Mouse (Mus musculus) ES-Bruce4 (cell line): Measurements from ENCODE around the gene Tnk1. TPM values are rescaled to one million over a fixed set of nuclear protein-coding genes. Genes with fewer than 3 reads are reported as not detected.

Experiments used
- H3K27ac ChIP-seq: 2 replicates; pipeline ENCODE4 v1.5.1; 2012; ENCODE audit warnings: low read length, inconsistent platforms; ENCODE audit not compliant: insufficient read depth
- H3K27me3 ChIP-seq: 2 replicates; pipeline ENCODE4 v1.6.1; 2012; ENCODE audit warnings: mild to moderate bottlenecking, low read length, inconsistent platforms; ENCODE audit not compliant: control insufficient read depth, poor library complexity, insufficient read depth, severe bottlenecking
- H3K36me3 ChIP-seq: 2 replicates; pipeline ENCODE4 v1.6.1; 2012; ENCODE audit warnings: inconsistent platforms, mild to moderate bottlenecking, low read length, moderate library complexity; ENCODE audit not compliant: control insufficient read depth, poor library complexity, insufficient read depth, severe bottlenecking
- H3K4me1 ChIP-seq: one replicate; pipeline ENCODE4 v1.8.1; 2011; ENCODE audit warnings: low read length; ENCODE audit not compliant: control insufficient read depth, insufficient read depth
- H3K4me3 ChIP-seq: 2 replicates; pipeline ENCODE4 v1.5.1; 2011; ENCODE audit warnings: low read depth, mild to moderate bottlenecking, low read length
- H3K9ac ChIP-seq: 2 replicates; pipeline ENCODE4 v1.6.1; 2012; ENCODE audit warnings: low read depth, mild to moderate bottlenecking, inconsistent platforms; ENCODE audit not compliant: poor library complexity, severe bottlenecking
- H3K9me3 ChIP-seq: replicated peaks from 2 replicates; pipeline ENCODE4 v1.6.1; 2012; ENCODE audit warnings: mild to moderate bottlenecking, low read length, inconsistent platforms; ENCODE audit not compliant: control insufficient read depth, poor library complexity, insufficient read depth, severe bottlenecking
- CTCF ChIP-seq: IDR thresholded peaks from one replicate; pipeline ENCODE4 v1.8.1; 2011; ENCODE audit warnings: low read depth, low read length
- EP300 ChIP-seq: IDR thresholded peaks from 2 replicates; pipeline ENCODE4 v1.6.1; 2011; ENCODE audit warnings: low read depth, low read length; ENCODE audit not compliant: insufficient read depth
- POLR2A ChIP-seq: IDR thresholded peaks from one replicate; pipeline ENCODE4 v1.8.1; 2011; ENCODE audit warnings: low read length; ENCODE audit not compliant: insufficient read depth
- polyA plus RNA-seq: library from polyadenylated mRNA; stranded (reverse); fragments of >200 nt; gene quantifications from 2 replicates; pipeline ENCODE4 v1.2.4, GENCODE M21; 2011; ENCODE audit warnings: low read depth; ENCODE audit not compliant: missing spikeins, insufficient read depth, insufficient read length

The Tnk1 gene
- 15.6 and 19.6 TPM in 2 replicates for polyA plus RNA-seq

- TF ChIP-seq EP300 (0 out of 2 replicates have a peak, but pooled peaks have one; percentile 7), POLR2A (peak; percentile 61), CTCF (no peak)
- H3K4me3 ChIP-seq = peak within 1 kb of the TSS; percentile 65
- no peaks in the 10 kb centered on the region for H3K36me3 ChIP-seq
- peak within 1 kb of the TSS; percentile 62 for H3K9ac ChIP-seq
- H3K27ac ChIP-seq = peak within 1 kb of the TSS; percentile 17; the same call in 1 of the 2 replicates
- H3K27me3 ChIP-seq = no peaks in the 10 kb centered on the region
- no peaks in the 10 kb centered on the region for H3K9me3 ChIP-seq
- no peaks in the 10 kb centered on the region for H3K4me1 ChIP-seq
These were observed at the start of gene Tnk1 for GRCm38 (mm10) chr11:69858113-69858998. Gene Tnk1 (minus strand): TSS chr11:69858730.

DNA sequence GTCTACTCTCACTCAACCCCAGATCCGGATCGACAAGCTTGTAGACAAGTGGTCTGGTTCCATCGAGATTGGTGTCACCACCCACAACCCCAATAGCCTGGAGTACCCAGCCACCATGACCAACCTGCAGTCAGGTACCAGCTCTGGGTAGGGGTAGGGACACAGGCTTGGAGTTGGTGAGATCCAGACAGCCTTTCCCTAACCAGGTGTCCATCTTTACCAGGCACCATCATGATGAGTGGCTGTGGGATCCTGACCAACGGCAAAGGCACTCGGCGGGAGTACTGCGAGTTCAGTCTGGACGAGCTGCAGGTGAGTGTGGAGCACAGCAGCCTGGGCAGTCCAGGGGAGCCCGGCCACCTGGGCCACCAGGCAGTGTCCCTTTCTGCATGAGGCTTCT is 45.8 kb upstream of the Tnk1 start:
- no peaks in the 10 kb centered on the region for H3K27me3 ChIP-seq
- H3K4me3 ChIP-seq = no peak overlapping the region
- no peaks in the 10 kb centered on the region for H3K4me1 ChIP-seq
- no peak overlapping the region for H3K27ac ChIP-seq
- no peak overlapping the region for H3K9ac ChIP-seq
- no peak for TF ChIP-seq POLR2A
- no peak for TF ChIP-seq CTCF
- no peak for TF ChIP-seq EP300
- H3K36me3 ChIP-seq = peaks cover 34% of the 10 kb centered on the region
- H3K9me3 ChIP-seq = no peaks in the 10 kb centered on the region

GRCm38 (mm10) chr11:69902972-69903371 is 44.4 kb upstream of the Tnk1 start:
- Histone ChIP-seq H3K9ac (peak overlapping the region; percentile 84; the same call in 1 of the 2 replicates), H3K9me3 (no peaks in the 10 kb centered on the region), H3K4me3 (no peak overlapping the region), H3K4me1 (no peaks in the 10 kb centered on the region), H3K27ac (no peak overlapping the region), H3K36me3 (peaks cover 23% of the 10 kb centered on the region), H3K27me3 (no peaks in the 10 kb centered on the region)
- TF ChIP-seq EP300 = no peak
- TF ChIP-seq CTCF = no peak
- TF ChIP-seq POLR2A = no peak

GRCm38 (mm10) chr11:69901993-69902392 is 43.5 kb upstream of the Tnk1 start:
- no peaks in the 10 kb centered on the region for H3K27me3 ChIP-seq
- H3K9me3 ChIP-seq = no peaks in the 10 kb centered on the region
- H3K9ac ChIP-seq = peak overlapping the region; percentile 84
- H3K27ac ChIP-seq = no peak overlapping the region
- TF ChIP-seq CTCF = no peak
- no peak for TF ChIP-seq POLR2A
- no peak for TF ChIP-seq EP300
- peak overlapping the region; percentile 78 for H3K4me3 ChIP-seq
- peaks cover 14% of the 10 kb centered on the region for H3K36me3 ChIP-seq
- H3K4me1 ChIP-seq = no peaks in the 10 kb centered on the region

DNA sequence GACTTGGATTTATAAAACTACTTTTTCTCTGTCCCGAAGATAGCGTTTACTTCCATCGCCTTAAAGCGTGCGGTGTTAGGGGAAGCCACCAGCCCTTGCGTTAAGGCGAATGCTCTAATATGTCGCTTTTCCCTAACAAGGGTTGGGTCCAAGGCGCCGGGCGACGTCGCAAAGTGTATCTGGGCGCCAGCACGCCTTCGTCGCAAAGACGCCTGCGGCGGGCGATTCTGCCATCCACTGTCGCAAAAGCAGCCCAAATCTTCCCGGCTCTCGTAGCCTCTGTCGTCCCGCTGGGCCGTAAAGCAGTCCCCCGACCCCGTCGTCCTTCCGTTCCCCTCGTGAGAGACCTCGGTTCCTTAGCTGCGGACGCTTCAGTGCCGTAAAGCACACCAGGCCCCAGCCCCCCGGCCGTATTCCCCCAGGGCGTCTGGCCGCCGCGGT is 42.9 kb upstream of the Tnk1 start:
- Histone ChIP-seq H3K4me3 (peak overlapping the region; percentile 92), H3K9ac (peak overlapping the region; percentile 84), H3K4me1 (no peaks in the 10 kb centered on the region), H3K36me3 (peaks cover 12% of the 10 kb centered on the region; the same call in 1 of the 2 replicates), H3K27me3 (no peaks in the 10 kb centered on the region), H3K27ac (peak overlapping the region; percentile 92), H3K9me3 (no peaks in the 10 kb centered on the region)
- TF ChIP-seq CTCF = no peak
- TF ChIP-seq POLR2A = no peak
- TF ChIP-seq EP300 = no peak
